Mouse (Mus musculus) urinary bladder, postnatal 4 days (tissue): ENCODE measurements around the gene Gmeb1.
A peak's percentile ranks its signal among the peaks of the same experiment; 100 is the strongest.
"Not testable (repeated sequence)": the region's sequence is repeated elsewhere in the genome, so short reads cannot be mapped to it uniquely, and the experiment has no call there.

Experiments used
- DNase-seq, 2 experiments: peaks; one replicate each; pipeline ENCODE4 v3.0.0; 2021 to 2022; ENCODE audit warnings: low spot score in 2 of 2

Gene Gmeb1

DNA sequence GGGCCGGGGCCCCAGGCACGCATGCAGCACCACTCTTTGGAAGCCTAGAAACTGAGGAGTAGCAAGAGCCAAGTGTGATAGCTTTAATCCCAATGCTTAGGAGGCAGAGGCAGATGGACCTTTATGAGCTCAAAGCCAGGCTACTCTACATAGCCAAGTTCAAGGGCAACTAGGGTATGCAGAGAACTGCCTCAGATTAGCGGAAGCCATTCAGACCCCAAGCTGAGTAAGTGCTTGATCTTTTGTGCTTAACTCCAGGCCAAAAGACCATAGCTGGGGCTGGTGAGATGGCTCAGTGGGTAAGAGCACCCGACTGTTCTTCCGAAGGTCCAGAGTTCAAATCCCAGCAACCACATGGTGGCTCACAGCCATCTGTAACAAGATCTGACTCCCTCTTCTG is 39.4 kb downstream of the Gmeb1 start:
- DNase-seq, result not testable (repeated sequence)

DNA sequence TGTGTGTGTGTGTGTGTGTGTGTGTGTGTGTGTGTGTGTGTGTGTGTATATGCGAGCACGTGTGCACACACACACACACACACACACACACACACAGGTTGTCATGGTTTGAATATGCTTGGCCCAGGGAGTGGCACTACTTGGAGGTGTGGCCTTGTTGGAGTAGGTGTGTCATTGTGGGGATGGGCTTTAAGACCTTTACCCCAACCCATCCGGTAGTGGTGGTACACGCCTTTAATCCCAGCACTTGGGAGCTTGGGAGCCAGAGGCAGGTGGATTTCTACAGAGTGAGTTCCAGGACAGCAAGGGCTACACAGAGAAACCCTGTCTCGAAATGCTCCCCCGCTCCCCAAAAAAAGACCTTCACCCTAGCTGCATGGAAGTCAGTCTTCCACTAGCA is 43.0 kb downstream of the Gmeb1 start:
- not testable (repeated sequence) for DNase-seq

DNA sequence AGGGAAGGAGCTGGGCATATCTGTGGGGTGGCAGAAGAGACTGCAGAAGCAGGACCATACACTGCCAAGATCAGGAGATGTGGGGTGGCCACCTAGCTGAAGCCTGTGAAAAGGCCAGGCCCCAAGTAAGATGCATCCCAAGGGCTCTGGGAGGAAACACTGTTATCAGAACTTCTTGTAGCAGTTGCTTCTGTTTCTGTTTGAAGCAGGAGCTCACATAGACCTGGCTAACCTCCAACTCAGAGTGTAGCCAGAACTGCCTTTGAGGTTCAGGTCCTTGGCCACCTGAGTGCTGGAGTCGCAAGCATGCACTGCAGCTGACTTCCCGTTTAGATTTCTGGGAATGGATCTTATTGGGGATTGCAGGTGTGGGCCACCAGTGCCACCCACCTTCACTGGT is 43.6 kb downstream of the Gmeb1 start:
- DNase-seq, result no peak

DNA sequence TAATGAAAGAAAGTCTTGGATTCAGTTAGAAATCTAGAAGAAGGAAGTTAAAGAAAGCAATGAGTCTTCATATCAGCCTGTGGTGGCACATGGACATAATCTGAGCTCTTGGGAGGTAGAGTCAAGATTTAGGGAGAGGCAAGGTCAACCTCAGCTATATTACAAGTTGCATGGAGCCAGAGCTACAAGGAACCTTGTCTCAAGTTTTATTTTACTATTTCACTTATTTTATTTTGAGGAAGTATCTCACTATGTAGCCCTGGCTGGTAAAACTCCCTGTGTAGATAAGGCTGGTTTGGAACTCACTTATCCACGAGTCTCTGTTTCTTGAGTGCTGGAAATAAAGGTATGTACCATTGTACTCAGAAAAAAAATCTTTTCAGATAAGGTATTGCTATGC is 44.8 kb downstream of the Gmeb1 start:
- DNase-seq, result no peak

DNA sequence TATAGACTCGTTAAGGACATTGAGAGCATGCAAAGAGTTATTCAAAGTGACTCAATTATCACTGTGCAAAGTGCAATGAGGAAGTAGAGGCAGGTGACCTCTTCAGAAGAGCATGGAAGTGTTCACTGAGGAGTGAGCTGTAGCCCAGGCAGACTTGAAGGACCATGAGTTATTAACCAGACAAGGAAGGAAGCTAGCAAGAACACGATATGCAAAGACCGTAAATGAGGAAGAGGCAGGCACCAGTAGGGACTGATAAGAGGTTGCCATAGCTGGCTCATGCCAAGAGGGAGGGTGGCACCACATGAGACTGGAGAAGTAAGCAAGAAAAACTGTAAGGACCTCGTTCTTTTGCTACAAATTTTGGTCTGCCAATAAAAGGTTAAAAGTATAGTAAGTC is 46.6 kb downstream of the Gmeb1 start:
- DNase-seq, result no peak

DNA sequence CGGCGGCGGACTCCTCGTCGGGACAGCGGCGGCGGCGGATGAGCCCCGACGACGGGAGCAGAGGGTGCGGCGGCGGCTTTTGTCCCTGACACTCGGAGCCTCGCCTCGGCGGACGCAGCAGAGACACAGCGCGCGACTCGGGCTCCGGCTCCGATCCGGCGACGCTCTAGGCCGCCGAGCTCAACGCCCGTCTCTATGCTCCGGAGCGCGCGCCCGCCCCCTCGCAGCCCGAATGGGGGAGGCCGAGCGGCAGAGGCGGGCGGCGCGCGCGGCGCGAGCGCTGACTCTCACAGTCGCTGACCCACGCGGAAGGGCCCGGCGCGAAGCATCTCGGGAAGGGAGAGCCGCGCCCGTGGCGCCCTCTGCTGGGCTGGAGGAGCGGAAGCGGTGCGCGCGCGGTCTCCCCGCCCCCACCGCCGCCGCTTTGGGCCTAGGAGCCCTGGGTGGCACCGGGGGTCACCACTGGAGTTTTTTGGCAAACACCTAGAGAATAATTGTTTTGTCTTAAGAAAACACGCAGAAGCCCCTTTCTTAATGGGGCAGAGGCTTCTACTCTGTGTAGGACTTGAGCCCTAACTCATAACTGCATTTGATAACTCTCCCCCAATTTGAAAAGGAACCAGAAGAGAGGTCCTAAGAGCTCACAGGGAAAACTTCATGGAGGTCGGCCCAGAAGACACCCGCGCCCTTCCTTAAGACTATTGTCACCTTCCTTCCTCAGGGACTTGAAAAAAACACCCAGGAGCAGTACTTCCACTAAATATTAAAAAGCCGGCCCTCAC is 49.3 kb downstream of the Gmeb1 start, which contains the start of gene Ythdf2:
Gene Ythdf2, minus strand, starts transcription at position 351 of the 782 bp plus-strand sequence.
- DNase-seq, result peak; percentile 97 to 98

DNA sequence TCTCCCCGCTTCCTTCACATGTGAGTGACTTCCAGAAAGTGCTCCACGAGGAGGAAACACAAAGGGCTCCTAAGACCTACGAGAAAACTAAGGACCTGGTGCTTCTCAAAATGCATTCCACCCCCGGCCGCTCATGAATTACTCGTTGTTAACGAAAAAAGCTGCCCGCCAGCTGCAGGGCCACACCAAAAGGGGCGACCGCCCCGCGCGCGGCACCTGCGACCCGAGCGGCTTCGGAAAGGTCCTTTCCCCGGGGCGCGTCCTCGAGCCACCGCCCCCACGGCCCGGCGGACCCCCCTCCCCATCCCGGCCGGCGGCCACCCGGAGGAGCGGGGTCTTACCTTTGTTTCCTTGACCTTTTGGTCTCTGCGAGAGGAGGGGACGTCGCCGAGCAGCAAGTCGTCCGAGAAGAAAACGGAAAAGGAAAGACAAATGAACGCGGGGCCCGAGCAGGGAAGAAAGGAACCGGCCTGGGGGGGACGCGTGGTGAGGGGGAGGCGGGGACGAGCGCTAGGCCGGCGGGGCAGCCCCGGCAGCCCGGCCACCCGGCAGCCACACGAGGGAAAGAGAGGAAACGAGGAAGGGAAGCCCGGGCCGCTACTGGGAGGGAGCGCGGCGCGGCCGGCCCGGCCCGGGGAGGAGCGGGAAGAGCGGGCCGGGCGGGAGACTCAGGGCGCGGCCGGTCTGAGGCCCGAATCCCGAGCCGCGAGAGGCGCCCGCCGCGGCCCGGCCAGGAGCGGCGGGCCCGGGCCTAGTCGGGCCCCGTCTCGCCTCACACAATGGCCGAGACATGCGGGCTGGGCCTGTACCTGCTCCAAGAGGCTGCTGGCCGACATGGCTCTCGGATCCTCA is 50.1 kb downstream of the Gmeb1 start:
- DNase-seq, result peak; percentile 22 to 60

DNA sequence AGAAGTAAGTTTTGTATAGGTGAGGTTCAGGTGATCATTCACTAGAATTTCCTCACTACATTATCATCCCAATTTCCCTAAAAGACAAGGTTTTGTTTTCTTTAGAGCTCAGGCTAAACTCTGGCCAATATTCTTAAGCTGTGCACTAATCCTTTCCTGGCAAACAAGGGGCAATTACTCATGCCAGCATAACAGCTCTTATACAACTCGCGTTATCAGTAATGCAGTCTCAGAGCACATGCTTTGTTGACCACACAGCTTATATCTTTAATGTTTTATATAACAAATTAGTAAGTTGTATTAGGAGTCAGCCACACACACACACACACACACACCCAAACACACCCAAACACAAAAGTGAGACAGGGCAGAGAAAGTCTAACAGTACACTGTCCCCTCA is 51.1 kb downstream of the Gmeb1 start:
- no peak for DNase-seq

DNA sequence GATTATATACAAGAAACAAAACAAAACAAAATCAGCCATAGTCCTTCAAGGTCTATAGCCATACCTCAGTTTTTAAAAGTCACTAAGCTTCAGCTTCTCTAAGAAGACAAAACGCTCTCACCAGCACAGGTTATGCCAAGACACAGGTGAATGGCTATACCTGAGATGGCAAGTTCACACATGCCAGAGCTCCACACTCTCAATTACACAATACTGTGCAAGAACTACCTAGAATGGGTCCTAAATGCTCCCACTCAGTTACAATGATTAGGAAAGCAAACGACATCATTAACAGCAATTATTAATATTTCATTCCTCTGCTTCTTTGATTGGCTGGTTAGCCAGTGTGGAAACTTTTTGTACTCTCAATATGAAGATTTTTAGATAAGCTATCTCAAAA is 52.1 kb downstream of the Gmeb1 start:
- no peak for DNase-seq

DNA sequence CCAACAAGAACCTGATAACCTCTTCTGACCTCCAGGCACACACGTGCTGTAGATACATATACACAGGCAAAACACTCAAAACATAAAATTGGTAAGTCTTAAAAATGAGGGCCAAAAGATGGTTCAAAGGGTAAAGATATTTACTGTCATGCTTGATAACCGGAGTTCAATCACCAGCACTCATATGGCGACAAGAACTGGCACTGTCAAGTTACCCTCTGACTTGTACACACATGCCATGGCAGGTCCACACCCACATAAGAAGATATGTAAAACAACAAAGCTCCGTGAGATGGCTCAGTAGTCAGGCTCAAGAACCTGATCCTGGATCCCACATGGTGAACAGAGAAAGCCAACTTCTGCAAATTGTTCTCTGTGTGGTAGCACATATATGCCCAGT is 54.1 kb downstream of the Gmeb1 start:
- no peak for DNase-seq

DNA sequence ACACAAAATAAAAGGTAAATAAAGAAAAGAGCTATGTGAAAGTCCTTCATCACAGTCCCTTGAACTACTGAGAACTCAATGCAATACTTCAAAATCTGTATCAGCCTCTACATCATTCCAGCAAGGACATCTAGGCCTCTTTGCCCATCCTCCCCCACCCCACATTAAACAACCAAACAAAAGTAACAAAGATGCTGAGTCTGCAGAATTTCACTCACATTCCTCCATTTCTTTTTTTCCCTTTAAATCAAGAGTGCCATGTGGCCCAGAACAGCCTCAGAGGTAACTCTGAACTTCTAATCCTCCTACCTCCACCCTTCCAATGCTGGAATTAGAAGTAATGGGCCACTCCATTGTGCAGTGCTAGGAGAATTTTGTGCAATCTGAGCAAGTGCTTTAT is 62.6 kb downstream of the Gmeb1 start:
- DNase-seq, result no peak

DNA sequence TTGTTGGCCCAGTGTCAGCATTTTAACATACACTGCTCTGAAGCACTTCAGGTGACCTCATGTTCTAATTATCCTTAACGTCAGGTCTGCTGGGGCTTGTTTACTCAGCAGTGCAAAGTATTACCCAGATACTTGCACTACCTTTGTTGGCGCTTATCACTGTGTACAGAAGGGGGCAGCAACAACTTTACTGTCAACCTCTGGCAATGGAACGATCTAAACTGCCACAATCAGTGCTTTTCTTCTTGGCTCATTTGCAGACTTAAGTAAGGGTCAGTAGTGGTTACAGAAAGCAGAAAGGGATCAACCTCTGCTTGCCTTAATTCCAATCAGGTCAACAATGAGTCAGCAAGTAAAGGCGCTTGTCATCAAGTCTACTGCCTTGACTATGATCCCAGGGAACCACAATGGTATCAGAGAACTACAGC is 63.1 kb downstream of the Gmeb1 start:
- no peak for DNase-seq

DNA sequence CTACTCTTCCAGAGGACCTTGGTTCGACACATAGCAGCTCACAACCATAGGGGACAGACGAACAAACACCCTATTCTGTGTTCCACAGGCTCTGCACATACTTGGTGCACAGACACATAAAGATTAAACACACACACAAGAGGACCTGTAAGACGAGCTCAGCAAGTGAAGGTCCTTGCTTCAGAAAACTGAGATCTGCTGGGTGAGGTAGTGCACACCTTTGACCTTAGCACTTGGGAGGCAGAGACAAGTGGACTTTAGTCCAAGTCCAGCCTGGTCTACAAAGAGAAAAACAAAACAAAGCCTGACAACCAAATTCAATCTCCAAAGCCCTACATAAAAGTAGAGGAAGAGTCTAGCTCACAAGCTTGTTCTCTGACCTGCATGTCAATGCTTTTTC is 66.4 kb downstream of the Gmeb1 start:
- DNase-seq, result no peak

DNA sequence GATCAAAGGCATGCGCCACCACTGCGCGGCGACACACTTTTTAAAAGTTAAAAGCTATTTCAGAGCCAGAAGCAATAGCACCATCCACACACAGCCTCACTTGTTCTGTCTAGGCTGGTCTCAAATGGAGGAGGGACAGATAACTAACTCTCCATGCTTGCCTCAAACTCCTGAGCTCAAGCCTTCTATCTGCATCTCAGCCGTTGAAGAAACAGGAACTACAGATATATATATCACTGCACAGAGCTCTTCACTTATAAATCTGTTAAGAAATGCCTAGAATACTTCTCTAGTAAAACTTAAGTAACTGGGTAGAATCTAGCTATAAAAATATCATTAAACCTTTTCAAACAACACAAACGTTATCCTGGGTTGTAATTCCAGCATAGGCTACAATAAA is 67.0 kb downstream of the Gmeb1 start:
- DNase-seq, result no peak

DNA sequence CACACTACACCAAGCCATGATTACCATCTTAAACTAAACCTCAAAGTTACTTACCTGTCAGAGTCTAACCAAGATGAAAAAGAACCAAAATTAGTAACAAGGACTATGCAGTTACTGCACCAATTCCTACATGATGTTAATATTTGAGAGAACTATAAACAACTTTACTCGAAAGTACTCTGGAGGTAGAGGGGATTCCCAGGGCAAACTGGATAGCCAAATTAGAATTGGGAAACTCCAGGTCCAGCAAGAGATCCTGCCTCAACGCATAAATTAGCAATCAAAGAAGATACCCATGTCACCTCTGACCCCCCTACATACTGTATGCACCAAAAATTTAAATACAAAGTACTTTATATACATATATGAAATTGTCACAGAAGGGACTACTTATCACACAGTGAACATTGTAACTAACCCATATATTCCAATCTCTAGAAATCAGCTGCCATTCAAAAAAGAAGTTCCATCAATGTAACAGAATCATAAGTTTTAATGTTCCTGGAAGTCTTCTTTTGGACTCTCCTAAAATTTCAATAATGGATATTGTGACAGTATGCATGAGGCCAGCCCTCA is 73.5 kb downstream of the Gmeb1 start:
- no peak for DNase-seq

DNA sequence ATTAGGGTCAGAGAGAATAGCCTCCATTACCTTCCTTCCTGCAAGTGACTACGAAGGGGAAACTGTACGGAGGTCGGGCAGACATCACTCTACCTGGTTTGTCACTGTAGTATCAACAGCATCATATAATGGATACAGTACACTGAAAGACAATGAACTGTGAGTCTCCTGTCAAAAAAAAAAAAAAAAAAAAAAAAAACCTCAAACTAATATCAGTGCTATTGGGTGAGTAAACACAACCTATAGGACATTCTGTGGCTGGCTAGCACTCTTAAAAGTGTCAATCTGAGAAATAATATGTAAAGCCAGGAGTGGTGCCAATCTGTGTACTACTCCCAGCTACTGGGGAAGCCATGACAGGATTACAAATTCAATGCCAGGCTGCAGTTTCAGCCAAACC is 78.2 kb downstream of the Gmeb1 start:
- DNase-seq, result no peak

DNA sequence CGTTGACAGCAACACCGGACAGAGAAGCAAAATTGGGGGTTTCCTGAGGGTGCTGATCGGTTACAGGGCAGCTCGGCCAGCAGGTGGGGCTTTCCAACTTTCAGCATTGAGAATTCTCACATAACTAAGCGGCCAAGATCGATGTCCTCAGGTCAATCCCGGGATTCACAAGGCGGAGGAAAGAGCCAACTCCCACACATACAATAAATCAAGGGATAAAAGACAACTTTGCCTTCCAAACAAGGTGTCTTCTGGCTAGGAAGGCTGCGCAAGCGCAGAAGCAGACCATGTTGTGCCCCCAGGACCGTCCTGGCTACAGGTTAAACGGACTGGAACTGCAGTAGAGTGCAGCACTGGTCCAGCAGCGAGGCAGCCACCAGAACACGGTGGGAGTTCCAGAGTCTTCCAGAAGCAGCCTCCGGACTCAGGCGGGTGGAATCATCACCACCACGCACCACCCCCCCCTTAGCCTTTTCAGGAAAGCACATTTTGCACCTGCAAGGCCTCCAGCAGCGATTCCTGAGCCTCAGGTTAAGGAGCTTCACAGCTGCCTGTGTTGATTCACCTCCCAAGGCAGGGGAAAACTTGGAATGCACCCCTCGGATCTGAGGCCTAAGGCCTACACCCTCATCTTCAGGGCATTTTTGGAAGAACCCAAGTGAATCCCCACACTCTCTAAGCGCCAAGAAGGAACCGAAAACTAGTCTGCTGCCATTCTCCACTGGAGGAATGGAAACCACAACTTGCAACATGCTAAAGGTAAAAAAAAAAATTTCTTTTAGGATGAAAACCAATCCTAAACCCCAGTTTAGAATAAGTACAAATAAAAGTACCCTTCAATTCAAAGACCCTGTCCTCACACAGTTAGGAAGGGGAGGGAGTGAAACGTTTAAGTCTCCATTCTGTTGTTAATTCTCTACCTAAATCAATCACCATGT is 79.4 kb downstream of the Gmeb1 start:
- no peak for DNase-seq

DNA sequence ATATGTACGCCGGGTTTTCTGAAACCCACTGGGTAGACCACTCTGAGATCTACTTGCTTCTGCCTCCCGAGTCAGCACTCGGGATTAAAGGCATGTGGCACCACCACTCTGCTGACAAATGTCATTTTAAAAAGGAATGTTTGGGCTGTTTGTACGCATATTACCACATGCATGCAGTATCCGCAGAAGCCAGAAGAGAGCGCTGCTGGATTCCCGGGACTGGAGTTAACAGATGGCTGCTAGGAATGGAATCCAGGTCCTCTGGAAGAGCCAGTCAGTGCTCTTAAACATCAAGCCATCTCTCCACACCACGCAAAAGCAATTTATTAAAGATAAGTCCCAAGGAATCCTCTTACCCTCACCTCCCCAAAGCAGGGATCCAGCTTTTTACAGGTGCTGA is 80.7 kb downstream of the Gmeb1 start:
- DNase-seq, result no peak

DNA sequence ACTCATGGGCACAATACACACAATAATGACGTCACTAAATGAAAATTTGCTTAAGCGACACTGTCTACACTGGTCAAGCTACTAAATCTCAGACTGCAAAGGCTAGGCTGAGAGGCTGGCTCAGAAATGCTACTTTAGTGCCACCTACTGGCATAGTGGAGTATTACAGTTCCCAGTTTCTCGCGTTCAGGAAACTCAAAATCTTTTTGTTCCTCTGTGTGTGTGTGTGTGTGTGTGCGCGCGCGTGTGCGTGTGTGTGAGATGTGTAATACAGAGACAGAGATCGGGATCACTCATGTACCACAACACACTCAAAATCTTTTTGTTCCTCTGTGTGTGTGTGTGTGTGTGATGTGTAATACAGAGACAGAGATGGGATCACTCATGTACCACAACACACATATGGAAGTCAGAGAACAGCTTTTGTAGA is 82.8 kb downstream of the Gmeb1 start:
- no peak for DNase-seq

DNA sequence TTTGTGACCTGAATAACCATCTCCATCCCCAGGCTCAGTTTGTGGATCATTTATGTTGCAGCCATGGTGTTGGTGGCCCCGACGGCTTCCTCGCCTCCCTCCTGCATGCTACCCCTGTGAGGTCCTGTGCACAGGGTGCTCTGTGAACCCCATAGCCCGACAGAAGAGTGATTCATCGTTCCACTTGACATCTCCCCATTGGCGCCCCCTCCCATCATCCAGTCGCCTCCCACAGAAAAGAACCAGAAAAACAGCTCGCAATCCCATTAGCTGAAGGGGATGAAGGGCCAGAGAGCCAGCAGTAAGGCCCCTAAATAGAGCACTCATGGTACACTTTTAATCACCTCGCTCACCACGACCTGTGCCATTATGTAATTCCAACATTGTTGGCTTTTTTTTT is 84.9 kb downstream of the Gmeb1 start:
- DNase-seq, result no peak
